Mouse (Mus musculus): ENCODE results near the gene Sphkap.

- no peak for TF ChIP-seq CTCF (conservative IDR thresholded peaks at IDR 0.05; ENCODE audit: low read length)
- no peak for TF ChIP-seq NANOG (IDR thresholded peaks at IDR 0.05; ENCODE audit: borderline replicate concordance, low read length)
- TF ChIP-seq POU5F1 (IDR thresholded peaks at IDR 0.05; ENCODE audit: borderline replicate concordance, low read length) = no peak
Observed at GRCm38 (mm10) chr1:83342726-83343250, 65.2 kb downstream of the Sphkap start.
